Mouse (Mus musculus): ENCODE measurements around the gene Fam151a. TPM values are rescaled to one million over a fixed set of nuclear protein-coding genes. Genes with fewer than 3 reads are reported as not detected.

Gene Fam151a
- polyA plus RNA-seq (2015; fragmentation: Nextera tagmentation; extraction: Ambion mirVana) = 0.24 and 0.32 TPM in 2 replicates

DNA sequence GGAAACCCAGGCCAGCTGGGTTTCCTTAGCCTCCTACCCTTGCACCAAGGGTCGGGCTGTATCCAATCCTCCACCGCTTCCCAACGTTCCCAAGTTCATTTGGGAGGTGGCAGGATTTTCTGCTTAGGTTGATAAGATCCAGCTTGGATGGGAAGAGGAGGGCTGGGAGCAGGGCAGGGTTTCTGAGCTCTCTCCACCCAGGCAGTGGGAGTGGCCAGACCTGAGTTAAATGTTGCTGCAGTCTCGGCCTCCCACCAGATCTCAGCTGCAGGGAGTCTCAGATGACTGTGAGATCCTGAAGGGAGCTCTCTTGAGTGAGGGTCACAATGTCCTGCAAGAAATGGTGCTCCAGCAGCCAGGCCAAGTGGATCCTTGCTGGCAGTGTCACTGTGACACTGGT, at the start of gene Fam151a:
TSS of gene Fam151a (plus strand) at position 254 of the 400 bp plus-strand sequence.

DNA sequence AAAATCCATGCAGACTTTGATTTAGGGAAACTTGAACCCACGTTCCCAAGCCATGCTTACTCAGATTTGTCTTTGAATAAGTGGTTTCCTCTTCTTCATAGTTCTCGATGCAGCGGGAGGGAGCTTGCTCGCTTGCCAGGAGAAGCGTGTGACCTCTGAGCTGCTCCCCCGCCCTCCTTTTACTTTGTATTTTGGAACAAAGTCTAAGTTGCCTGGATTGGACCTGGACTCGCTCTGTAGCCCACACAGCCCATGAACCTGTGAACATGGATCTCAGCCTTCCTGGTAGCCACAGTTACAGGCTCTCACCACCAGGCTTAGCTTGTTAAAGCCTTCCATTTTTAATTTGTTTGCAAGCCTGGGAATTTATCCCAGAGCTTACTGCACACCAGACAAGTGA, 2.9 kb upstream of the Fam151a start, which contains the start of gene Mroh7:
TSS of gene Mroh7 (minus strand) at position 112 of the 400 bp plus-strand sequence.

Other genes starting within 250 kb of the Fam151a start
- gene Bsnd, start 241.6 kb upstream of the Fam151a start, polyA plus RNA-seq (2015; fragmentation: Nextera tagmentation; extraction: Ambion mirVana) = 0.10 and 0.39 TPM in 2 replicates
- gene Dhcr24, start 172.9 kb upstream of the Fam151a start, polyA plus RNA-seq (2015; fragmentation: Nextera tagmentation; extraction: Ambion mirVana) = 2.5 and 3.0 TPM in 2 replicates
- gene Lexm, start 116.6 kb upstream of the Fam151a start, polyA plus RNA-seq (2015; fragmentation: Nextera tagmentation; extraction: Ambion mirVana) = not detected in 2 replicates
- gene Ttc22, start 111.5 kb upstream of the Fam151a start, polyA plus RNA-seq (2015; fragmentation: Nextera tagmentation; extraction: Ambion mirVana) = 0.84 and 1.1 TPM in 2 replicates
- gene Pars2, start 82.8 kb upstream of the Fam151a start, polyA plus RNA-seq (2015; fragmentation: Nextera tagmentation; extraction: Ambion mirVana) = 5.9 and 9.5 TPM in 2 replicates
- 45.9 and 47.9 TPM in 2 replicates for gene Ttc4, start 54.9 kb upstream of the Fam151a start, polyA plus RNA-seq (2015; fragmentation: Nextera tagmentation; extraction: Ambion mirVana)
- gene Mroh7, start 3.0 kb upstream of the Fam151a start, polyA plus RNA-seq (2015; fragmentation: Nextera tagmentation; extraction: Ambion mirVana) = 0.58 and 0.65 TPM in 2 replicates
- gene Acot11, start 71.1 kb downstream of the Fam151a start, polyA plus RNA-seq (2015; fragmentation: Nextera tagmentation; extraction: Ambion mirVana) = 1.7 and 1.8 TPM in 2 replicates
- gene Ssbp3, start 176.8 kb downstream of the Fam151a start, polyA plus RNA-seq (2015; fragmentation: Nextera tagmentation; extraction: Ambion mirVana) = 70.1 and 87.8 TPM in 2 replicates

Measured in adrenal gland, postnatal 0 days (tissue).